Mouse (Mus musculus): ENCODE measurements at regions not wholly inside any gene's neighbourhood (a gene's known extent, or its start where the extent isn't known, plus 50 kb on each side); places are given as distances from the start of the nearest gene placed in this dataset.

DNA sequence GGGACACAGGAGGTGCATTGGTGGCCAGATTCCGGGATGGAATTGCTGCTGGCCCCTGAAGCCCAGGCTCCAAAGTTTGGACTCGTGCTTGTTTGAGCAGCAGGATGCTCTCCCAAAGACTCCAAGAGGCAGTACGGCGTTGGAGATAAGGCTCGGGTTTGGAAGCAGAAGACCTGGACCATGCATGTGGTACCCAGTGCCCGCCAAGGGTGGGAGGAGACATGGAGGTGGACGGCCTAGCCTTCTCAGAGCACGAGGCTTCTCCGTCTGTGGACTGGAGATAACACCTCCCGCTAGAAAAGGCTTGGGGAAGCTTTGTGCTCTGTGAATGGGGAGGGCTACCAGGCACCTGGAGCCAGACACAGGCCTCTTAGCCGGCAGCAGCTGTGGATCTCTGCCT lies 271.7 kb downstream of the Rps6kc1 start:
- peak; percentile 12 to 53 for DNase-seq (ENCODE audit: low spot score in 2 of 2)

DNA sequence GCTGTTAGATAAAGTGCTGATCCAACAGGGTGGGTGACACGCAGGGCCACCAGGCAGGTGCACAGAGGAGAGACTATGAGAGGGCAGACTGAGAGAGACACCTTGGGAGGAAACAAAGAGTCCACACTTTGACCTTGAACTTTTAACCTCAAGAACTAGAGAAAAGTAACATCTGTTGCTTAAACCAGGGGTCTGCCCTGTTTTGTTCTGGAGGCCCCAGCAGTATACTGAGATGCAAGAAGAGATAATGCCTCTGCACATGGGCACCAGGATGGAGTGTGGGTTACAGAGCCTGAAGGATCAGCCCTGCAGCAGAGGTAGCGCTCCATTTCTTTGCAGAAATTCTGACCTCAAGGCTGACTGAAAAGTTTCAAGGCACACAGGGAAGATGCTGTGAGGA lies 276.6 kb downstream of the Rps6kc1 start:
- DNase-seq (ENCODE audit: low spot score in 2 of 2) = peak in 1 of 2 experiments; percentile 47

DNA sequence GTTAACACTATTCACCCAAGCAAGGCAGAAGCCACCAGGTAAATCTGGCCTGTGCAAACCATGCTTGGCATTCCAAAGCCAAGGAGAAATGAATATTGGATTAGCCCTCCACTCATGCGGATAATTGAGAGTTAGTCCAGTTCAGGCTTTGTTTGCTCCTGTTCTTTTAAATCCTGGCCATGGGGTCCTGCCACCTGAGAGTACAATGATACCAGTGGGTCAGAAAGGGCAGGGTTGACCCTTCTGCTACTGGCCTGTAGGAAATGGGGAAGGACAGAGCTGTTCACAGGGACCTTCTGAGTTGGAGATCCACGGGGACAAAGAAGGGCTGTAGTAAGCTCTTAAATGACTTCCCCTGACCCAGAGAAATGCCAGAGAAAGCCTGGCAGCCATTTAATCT lies 279.9 kb downstream of the Rps6kc1 start:
- peak in 1 of 2 experiments; percentile 28 for DNase-seq (ENCODE audit: low spot score in 2 of 2)

DNA sequence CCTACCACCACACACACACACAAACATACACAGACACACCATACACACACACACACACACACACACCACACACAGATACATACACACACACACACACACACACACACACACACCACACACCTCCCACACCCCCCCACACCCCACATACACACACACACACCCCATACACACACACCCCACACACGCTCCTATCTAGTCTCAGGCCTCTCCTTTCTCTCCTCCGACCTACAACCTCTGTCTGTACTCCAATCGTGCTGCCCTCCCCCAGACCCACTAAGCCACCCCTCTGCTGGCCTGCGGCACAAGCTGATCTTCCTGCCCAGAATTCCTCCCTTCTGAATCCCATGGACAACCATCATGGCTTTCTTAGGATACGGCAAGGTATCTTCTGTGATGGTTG lies 281.4 kb downstream of the Rps6kc1 start:
- DNase-seq (ENCODE audit: low spot score in 2 of 2) = peak in 1 of 2 experiments; percentile 52

DNA sequence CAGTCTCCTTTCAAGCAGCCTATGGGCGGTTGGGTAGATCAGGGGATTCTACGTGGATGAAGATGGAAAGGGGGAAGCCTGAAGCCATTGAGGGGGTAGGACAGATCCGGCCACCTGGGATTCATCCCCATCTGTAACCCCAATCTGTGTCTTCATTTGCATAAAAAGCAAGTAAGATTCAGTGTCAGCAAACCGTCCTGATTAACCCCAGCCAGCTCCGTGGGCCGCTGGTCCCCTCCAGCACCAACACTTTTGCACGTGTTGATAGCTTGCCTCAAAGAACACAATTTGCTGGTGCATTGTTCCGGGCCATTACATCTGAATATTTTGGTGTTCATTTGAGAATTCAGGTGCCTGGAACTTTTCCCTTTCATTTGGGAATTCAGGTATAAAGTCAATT lies 287.7 kb downstream of the Rps6kc1 start:
- DNase-seq (ENCODE audit: low spot score in 2 of 2) = peak in 1 of 2 experiments; percentile 51

DNA sequence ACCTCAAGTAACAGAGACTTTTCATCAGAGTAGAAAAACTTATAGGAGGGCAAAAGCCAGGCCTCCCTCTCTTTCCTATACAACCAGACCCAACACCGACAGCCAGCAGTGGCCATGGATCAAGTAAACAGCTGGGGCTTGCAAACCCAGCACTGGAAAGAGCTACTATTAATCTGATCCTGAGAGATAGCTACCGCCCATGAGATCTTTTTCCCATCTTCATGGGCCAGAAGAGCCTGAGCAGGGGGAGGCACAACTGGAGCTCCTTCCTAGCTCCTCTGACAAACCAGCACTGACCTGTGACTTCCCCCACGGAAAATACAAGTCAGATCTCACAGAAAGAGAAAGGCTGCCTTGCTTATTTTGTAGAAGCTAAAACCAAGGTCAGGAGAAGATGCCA lies 311.1 kb downstream of the Rps6kc1 start:
- DNase-seq (ENCODE audit: low spot score in 2 of 2) = no peak

DNA sequence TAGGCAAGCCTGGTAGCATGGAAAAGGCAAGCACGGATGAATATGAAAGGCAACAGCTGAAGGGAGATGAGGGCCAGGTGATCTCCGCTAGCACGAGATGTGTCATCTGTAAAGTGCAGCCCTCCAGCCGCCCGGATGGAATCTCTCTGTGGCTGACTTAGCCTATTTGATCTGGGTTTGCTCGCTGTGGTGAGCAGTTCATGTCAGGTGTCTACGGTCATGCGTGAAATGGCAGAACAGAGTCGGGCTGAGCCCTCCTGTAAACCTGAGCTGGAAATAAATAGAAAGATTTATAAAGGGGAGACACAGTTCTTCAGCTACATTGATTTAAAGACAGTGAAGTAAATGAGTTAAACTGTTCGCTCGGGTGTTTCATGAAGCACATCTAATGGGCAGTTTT lies 311.9 kb downstream of the Rps6kc1 start:
- DNase-seq (ENCODE audit: low spot score in 2 of 2) = no peak

DNA sequence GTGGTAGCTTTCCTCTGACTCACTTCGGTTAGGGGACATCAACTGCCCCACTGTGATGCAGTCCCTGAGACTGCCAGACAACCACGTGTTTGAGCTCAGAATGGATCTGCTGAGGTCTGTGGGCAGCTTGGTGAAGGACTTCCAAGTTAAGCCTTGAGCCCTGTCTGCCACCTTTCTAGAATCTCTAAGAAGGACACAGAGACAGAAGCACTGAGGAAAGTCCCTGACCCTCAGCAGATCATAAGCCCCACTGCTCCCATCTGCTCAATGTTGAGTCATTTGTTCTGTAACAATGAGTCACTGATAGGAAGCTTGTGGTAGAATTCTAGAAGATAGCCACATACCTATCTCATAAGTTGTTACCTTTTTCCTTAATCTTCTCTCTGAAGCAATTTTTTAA lies 315.4 kb downstream of the Rps6kc1 start:
- DNase-seq (ENCODE audit: low spot score in 2 of 2) = no peak

DNA sequence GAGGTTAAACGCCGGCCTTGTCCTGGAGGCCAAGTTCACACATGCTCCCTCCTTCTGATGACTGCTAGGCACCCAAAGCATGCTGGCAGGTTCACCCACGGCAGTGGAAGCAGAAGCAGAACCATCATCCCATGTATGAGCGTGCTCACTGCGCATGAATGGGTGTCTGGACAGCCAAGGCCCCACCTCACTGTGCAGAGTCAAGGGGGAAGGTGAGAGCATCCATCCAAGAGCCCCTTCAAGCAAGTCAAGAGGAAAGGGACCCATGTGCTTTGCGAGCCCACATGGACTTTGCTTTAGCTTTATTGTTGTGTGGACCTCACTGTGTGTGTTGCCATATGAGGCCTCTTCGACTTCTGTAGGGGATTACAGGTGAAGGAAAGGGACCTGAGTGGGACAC lies 319.9 kb downstream of the Rps6kc1 start:
- DNase-seq (ENCODE audit: low spot score in 2 of 2) = no peak

DNA sequence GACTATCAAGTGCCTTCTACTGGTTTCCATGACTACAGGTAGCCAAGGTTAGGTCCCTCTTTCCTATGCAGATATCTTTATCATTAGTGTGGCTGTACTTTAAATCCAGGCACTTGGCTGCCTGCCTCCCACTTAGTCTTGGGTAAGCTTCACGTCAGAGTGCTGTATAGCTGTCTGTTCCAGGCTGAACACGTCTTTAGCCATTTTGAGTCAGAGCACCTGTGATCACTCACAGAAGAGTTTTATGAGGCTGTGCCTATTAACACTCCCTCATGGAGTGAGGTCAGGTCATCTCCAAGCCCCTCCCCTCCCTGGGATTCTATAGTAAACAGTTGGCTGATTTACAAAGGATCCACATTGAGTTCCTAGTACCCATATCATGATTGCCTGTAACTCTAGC lies 322.0 kb downstream of the Rps6kc1 start:
- DNase-seq (ENCODE audit: low spot score in 2 of 2) = no peak

DNA sequence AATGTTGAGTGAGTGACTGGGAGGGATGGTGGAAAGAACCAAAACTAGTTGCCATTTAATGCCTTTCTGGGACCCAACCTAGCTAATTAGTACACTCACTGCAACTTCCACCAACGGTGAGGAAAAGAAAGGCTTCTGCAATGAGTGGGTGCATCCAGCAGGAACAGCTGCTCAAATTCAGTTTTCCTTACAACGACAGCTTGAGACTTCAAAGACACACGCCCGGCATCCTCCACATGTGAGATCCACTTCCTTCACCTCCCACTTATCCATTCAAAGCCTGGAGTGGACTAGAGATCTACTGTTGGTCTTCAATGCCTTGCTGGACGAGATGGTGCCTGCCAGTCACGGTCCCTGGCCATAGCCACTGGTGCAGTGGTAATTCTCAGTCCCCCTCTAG lies 328.3 kb downstream of the Rps6kc1 start:
- DNase-seq (ENCODE audit: low spot score in 2 of 2) = no peak

DNA sequence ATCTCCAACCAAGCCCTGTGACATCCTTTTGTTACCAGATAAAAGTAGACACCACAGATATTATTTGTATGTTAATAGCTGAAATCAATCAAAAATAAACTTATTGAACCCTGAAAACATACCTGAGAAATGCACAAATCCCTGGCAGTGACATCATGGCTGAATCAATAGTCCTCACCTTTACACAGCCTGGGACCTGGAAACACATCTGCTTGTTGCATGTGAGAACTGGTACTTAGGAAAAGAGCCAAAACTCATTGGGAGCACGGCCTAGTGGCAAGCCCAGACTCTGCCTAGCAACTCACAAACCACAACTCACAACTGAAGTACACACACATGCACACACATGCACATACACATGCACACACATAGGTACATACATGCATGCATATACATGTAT lies 330.9 kb downstream of the Rps6kc1 start:
- DNase-seq (ENCODE audit: low spot score in 2 of 2) = no peak

DNA sequence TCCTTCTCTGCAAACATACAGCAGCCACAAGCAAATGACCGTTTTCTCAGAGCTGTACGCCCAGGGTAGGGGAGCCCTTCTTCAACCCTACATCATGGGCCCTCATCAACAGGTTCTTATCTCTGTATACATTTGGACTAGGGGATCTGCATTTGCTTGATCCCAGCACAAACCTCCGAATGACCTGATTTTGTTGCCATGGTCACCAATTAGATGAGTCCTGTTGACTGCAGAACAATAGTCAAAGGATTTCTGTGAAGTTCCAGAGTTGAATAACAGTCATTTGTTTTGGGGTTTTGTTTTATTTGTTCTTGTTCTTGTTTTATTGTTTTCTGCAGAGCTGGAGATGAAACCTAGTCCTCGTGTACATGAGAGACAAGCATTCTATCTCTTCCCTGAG lies 340.6 kb downstream of the Rps6kc1 start:
- DNase-seq (ENCODE audit: low spot score in 2 of 2) = no peak

DNA sequence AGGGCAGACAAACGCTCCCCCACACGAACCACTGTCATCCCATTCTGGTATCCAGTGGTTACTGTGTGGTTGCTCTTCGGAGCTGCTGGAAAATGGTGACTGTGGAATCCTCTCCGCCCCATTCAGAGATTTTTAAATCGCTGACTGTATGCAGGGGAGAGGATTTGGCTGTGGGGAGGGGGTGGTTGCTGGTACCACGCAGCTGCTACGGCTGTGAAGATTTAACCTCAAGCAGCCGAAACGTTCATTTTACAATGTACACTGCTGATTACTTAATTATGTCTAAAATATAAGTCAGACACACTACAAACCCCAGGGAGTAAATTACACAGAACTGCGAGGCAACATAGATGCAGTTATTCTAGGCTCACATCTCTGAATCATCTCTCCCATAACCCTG lies 341.0 kb downstream of the Rps6kc1 start:
- no peak for DNase-seq (ENCODE audit: low spot score in 2 of 2)

DNA sequence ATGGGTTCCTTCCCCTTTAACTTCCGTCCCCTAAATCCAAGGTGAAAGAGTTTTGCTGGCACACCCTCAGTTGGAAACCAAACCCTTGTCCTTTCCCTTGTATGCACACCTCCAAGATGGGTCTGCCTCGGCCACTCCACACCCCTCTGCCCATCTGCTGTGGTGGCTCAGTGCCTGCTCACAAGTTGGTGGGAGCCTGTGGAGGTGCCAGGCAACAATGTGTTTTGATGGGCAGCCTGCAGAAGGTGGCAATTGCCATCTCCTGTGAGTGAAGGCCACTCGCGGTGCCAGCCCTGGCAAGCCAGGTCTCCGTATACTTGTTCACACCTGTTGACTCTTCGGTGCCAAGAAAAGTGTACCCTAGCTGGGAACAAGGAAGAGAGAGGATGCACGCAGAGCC lies 344.8 kb downstream of the Rps6kc1 start:
- no peak for DNase-seq (ENCODE audit: low spot score in 2 of 2)

DNA sequence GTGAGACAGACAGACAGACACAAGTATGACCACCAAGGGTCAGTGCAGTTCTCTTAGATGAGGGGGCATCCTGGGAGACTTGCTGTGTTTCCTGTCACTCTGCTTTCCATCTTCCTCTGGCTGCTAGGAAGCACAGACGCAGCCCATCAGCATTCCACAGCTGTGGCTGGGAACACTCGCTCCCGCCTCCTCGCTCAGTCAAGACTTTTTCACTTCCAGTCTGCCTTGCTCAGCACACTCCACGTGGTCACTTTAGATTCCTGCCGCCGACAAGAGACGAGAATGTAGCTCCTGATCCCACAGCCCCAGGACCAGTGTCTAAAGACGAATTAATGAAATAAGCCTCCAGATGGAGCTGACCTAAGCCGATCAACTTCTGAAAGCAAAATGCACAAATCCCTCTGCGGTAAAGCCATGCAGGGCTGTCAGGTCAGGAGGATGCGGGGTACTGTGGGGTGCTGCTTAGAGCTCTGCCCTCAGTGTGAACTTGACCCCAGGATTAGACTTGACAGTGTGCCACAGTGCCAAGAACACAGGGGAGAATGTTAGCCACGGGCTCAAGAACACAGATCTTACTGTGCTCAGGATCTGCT lies 348.6 kb downstream of the Rps6kc1 start:
- DNase-seq (ENCODE audit: low spot score in 2 of 2) = no peak

DNA sequence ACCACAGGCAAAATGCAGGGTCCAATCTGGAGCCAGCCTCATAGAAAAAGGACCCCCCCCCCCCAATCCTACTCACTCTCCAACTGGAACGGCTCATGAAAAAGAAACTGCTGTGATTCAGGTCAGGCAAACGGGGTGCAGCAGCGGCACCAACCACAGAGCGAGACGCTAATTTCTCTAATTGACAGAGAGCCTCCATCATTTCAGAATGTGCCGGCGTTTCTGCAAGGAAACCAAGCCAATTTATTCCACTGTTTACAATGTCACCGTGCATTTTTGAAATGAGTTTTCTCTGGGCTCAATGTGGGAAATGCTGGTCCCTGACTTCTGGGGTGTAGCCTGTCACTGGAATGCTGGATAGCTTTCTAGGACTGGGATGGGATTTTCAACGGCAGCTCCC lies 351.5 kb downstream of the Rps6kc1 start:
- no peak for DNase-seq (ENCODE audit: low spot score in 2 of 2)

DNA sequence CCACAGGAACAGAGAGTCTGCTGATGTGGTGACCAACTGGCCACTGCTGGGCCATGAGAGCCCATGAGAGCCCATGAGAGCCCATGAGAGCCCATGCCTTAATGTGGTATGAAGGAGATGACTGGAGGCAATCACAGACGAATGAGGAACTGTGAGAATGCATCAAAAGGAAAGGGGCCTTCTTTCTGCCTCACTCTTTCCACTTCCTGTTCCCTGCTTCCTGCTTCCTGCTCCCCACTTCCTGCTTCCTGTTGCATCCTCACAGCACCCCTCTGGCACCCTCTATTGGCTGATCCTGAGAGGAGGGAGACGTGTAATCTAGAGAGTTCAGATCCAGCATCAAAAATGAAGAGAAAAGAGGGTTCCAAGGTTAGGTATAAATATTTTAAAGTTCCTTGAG lies 369.7 kb downstream of the Rps6kc1 start:
- DNase-seq (ENCODE audit: low spot score in 2 of 2) = no peak

DNA sequence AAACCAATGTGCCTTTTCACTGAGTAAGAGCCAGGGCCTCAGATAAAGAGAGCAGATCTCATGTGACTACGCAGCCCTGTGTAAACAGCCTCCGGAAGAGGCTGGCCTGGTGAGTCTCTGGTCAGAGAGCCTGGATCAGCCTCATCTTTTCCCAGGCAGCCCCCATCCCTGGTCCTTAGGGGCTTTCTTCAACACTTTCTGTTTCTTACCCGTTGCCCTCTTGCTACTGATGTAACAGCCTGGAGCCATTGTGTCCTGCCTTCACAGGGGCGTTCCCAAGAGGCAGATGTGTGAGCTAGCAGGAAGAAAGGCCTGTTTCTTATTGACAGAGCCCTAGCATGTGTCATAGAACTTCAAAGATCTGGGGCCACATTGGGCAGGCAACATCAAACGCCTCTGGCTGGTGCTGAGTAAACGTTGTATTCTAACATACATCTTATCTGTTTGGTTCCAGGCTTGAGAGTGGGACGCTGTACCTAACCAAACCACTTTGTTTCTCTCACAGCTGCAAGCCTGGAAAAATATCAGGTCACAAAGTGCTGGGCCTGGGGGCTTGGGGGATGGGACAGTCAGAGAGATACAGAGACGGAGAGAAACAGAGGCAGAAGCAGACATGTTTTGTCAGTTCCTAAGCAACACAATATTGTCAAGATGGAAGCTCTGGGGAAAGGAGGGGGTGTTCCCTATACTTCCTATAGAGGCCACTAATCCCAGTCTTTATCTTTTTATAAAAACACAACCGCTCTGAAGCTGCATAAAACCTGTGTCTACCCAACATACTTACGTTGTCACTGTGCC lies 362.6 kb upstream of the Prox1 start:
- no peak for DNase-seq (ENCODE audit: low spot score in 2 of 2)

DNA sequence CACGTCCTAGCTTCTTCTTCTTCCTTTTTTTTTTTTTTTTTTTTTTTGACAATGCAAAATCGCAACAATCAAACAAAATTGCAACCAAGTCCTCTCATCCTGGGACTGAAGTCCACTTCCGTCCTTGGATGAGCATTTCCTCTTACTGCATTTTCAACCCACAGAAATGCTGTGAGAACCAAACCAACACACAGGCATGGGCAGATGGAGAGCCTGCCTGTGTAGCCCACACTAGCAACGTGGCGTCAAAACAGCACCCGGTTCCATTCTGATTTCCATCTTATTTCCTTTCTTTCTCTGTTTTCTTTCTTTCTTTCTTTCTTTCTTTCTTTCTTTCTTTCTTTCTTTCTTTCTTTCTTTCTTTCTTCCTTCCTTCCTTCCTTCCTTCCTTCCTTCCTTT lies 360.7 kb upstream of the Prox1 start:
- no peak for DNase-seq (ENCODE audit: low spot score in 2 of 2)

DNA sequence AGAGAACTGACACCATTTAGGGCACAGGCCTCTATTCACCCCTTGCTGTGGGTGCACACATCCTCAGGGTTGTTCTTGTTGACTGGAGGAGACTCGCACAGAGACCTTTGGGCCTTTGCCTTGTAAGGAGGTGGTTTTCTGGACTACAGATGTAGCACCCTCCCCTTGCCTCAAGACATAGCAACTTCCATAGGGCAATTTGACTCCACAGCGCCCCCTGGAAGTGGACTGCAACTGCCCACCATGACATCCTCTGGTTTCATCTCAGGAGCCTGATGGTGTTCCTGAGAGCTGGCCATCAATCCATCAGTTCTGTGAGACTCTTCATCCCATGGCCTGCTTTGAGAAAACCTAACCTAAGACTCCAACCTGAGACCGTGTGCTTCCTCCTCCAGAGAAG lies 359.6 kb upstream of the Prox1 start:
- peak in 1 of 2 experiments; percentile 57 for DNase-seq (ENCODE audit: low spot score in 2 of 2)

DNA sequence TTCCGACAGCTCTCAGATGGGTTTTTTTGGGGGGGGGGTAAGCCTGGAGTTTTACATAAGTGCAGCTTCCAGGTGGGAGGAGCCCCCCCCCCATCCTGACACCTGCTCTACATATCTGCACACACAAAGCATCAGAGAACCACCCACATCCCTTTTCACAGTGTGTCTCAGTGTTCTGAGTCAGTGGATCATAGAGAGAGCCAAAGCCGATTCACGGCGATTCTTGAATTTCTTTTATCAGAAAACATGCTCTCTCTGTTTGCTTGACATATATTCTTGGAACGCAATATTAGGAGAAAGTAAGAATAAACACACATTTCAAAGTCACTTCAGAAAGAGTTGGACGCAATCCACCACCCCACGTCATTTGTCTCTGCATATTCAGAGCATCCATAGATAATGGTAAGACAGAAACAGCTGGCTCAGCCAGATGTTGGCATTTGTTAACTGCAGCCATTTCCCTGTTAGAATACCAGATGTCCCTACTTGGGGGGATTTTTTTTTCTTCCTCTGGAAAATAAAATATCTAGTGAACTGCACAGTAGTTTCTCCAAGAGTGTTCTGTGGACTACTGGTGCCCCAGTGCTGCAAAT lies 357.1 kb upstream of the Prox1 start:
- DNase-seq (ENCODE audit: low spot score in 2 of 2) = no peak

DNA sequence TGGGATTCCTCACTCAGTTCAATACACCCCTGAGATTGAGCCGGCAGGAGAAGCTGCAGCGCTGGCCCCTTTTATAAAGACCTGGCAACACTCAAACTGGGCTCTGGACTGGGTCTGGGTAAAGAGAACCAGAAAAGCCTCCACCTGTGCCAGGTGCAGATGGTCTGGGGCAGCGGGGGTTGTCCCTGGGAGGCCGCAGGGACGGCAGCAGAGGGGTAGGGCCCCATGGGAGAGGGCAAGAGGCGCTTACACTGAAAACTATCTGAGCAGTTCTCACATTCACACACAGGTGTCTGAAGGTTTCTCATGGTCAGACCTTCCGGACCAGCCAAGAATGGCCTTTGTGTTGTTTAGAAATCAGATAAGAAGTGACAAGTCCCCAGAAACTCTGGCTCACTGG lies 356.1 kb upstream of the Prox1 start:
- DNase-seq (ENCODE audit: low spot score in 2 of 2) = no peak
